Mouse (Mus musculus): ENCODE results near the gene Trim69. TPM values are rescaled to one million over a fixed set of nuclear protein-coding genes. Genes with fewer than 3 reads are reported as not detected.

Gene Trim69
- total and polyA plus RNA-seq, 3 experiments = 0.04 TPM; not detected in 2

DNA sequence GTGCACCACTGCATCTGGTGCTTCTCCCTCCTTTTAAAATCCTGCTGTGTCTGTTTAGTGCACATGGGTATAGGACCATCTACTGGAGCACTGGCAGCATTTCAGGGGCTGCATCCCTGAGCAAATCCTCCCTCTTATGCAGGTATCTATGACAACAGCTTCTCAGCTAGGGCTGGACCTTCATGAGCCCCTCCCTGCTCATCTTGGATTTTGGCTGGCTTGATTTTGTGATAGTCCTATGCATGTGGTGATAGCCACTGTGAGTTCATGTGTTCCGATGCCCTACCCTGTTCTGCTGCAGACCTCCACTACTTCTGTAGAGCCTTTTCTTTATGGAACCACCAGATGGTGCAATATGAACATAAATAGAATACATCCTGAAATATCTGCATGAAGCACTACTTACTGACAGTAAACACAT, 34.0 kb downstream of the Trim69 start:
- Histone ChIP-seq H3K27ac (ENCODE audit: control insufficient read depth, low read depth, low read length) (no peak overlapping the region), H3K4me1 (ENCODE audit: control insufficient read depth in 1 of 2, insufficient read depth in 2 of 2, low read length in 2 of 2) (peaks cover 16 to 17% of the 10 kb centered on the region in 2 experiments), H3K9me3 (replicated peaks; ENCODE audit: insufficient read depth, low read length) (no peaks in the 10 kb centered on the region), H3K4me3 (ENCODE audit: control insufficient read depth in 1 of 2, insufficient read depth in 1 of 2, low read depth in 2 of 2, low read length in 2 of 2) (no peak overlapping the region), H3K36me3 (ENCODE audit: control insufficient read depth in 1 of 2, insufficient read depth in 2 of 2, low read length in 2 of 2) (peaks cover 0 to 15% of the 10 kb centered on the region in 2 experiments; a peak in 2 of 4 replicates), H3K79me2 (ENCODE audit: control insufficient read depth, insufficient read depth, low read length, poor library complexity) (no peaks in the 10 kb centered on the region), H3K27me3 (ENCODE audit: control insufficient read depth in 1 of 2, insufficient read depth in 2 of 2, low read length in 2 of 2) (no peaks in the 10 kb centered on the region), H3K9ac (ENCODE audit: control insufficient read depth, low read depth, low read length, poor library complexity, severe bottlenecking) (no peak overlapping the region)
- peak; percentile 75 for DNase-seq (ENCODE audit: low read depth, low spot score)
- TF ChIP-seq EP300 (IDR thresholded peaks at IDR 0.05; ENCODE audit: low read depth in 1 of 2, low read length in 2 of 2) = no peak
- TF ChIP-seq SIN3A (IDR thresholded peaks at IDR 0.05; ENCODE audit: low read length) = peak; percentile 40; the same call in 1 of the 2 replicates
- peak; percentile 92 for TF ChIP-seq SMC3 (IDR thresholded peaks at IDR 0.05; ENCODE audit: low read depth, low read length)
- no peak for TF ChIP-seq POLR2AphosphoS2 (IDR thresholded peaks at IDR 0.05; ENCODE audit: low read length)
- TF ChIP-seq GATA1 (IDR thresholded peaks at IDR 0.05; ENCODE audit: low read depth, low read length) = no peak
- TF ChIP-seq MYB (IDR thresholded peaks at IDR 0.05; ENCODE audit: low read depth, low read length) = no peak
- no peak for TF ChIP-seq MAX (IDR thresholded peaks at IDR 0.05; ENCODE audit: low read length)
- TF ChIP-seq CTCF (IDR thresholded peaks at IDR 0.05 in 2 of 3, conservative IDR thresholded peaks at IDR 0.05 in 1 of 3; ENCODE audit: control insufficient read depth in 1 of 3, insufficient read depth in 1 of 3, low read depth in 2 of 3, low read length in 3 of 3, poor library complexity in 1 of 3, severe bottlenecking in 1 of 3) = peak in 2 of 3 experiments; percentile 45 to 85; a peak in 4 of 6 replicates
- peak; percentile 98 for TF ChIP-seq ZC3H11A (IDR thresholded peaks at IDR 0.05; ENCODE audit: low read depth, low read length)
- no peak for TF ChIP-seq USF2 (IDR thresholded peaks at IDR 0.05; ENCODE audit: borderline replicate concordance in 1 of 2, insufficient read depth in 1 of 2, low read depth in 1 of 2, low read length in 2 of 2)
- TF ChIP-seq HCFC1 (IDR thresholded peaks at IDR 0.05; ENCODE audit: low read depth, low read length) = no peak
- TF ChIP-seq RAD21 (IDR thresholded peaks at IDR 0.05; ENCODE audit: low read depth, low read length) = peak; percentile 91

DNA sequence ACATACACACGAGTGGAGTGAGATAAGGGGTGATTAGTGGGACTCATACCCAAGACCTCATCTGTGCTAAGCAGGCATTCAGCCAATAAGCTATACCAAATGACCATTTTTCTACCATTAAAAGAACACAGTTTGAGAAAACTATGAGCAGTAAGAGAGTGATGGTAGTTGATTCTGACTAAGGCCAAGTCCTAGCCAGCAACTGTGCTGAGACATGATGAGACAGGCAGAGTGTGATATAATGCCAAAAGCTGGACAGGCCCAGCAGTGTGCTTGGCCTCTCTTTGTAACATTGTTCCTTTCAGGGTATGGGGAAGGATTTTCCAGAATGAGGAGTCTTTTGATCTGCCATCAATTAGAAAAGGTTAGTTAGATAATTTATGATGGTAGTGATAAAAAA, 41.0 kb downstream of the Trim69 start:
- Histone ChIP-seq H3K27ac (ENCODE audit: control insufficient read depth, low read depth, low read length) (no peak overlapping the region), H3K27me3 (ENCODE audit: control insufficient read depth in 1 of 2, insufficient read depth in 2 of 2, low read length in 2 of 2) (no peaks in the 10 kb centered on the region; a peak in 1 of 4 replicates), H3K9ac (ENCODE audit: control insufficient read depth, low read depth, low read length, poor library complexity, severe bottlenecking) (no peak overlapping the region), H3K9me3 (replicated peaks; ENCODE audit: insufficient read depth, low read length) (no peaks in the 10 kb centered on the region), H3K36me3 (ENCODE audit: control insufficient read depth in 1 of 2, insufficient read depth in 2 of 2, low read length in 2 of 2) (no peaks in the 10 kb centered on the region), H3K4me1 (ENCODE audit: control insufficient read depth in 1 of 2, insufficient read depth in 2 of 2, low read length in 2 of 2) (no peaks in the 10 kb centered on the region), H3K4me3 (ENCODE audit: control insufficient read depth in 1 of 2, insufficient read depth in 1 of 2, low read depth in 2 of 2, low read length in 2 of 2) (no peak overlapping the region), H3K79me2 (ENCODE audit: control insufficient read depth, insufficient read depth, low read length, poor library complexity) (no peaks in the 10 kb centered on the region)
- TF ChIP-seq NELFE (IDR thresholded peaks at IDR 0.05; ENCODE audit: low read depth, low read length) (no peak), MXI1 (IDR thresholded peaks at IDR 0.05; ENCODE audit: low read depth, low read length) (no peak), NRF1 (IDR thresholded peaks at IDR 0.05; ENCODE audit: insufficient read depth, low read depth, low read length, poor library complexity, severe bottlenecking) (no peak), POLR2AphosphoS5 (IDR thresholded peaks at IDR 0.05; ENCODE audit: borderline replicate concordance, low read depth, low read length) (no peak), E2F4 (IDR thresholded peaks at IDR 0.05; ENCODE audit: borderline replicate concordance, low read depth, low read length) (no peak), UBTF (IDR thresholded peaks at IDR 0.05; ENCODE audit: borderline replicate concordance, insufficient read depth, low read depth, low read length) (no peak), USF1 (IDR thresholded peaks at IDR 0.05; ENCODE audit: low read depth, low read length) (no peak), USF2 (IDR thresholded peaks at IDR 0.05; ENCODE audit: borderline replicate concordance in 1 of 2, insufficient read depth in 1 of 2, low read depth in 1 of 2, low read length in 2 of 2) (no peak), RCOR1 (IDR thresholded peaks at IDR 0.05; ENCODE audit: low read depth, low read length) (no peak), EP300 (IDR thresholded peaks at IDR 0.05; ENCODE audit: low read depth in 1 of 2, low read length in 2 of 2) (no peak), POLR2A (IDR thresholded peaks at IDR 0.05; ENCODE audit: control insufficient read depth in 1 of 2, insufficient read depth in 1 of 2, low read depth in 1 of 2, low read length in 2 of 2, poor library complexity in 1 of 2) (no peak), SMC3 (IDR thresholded peaks at IDR 0.05; ENCODE audit: low read depth, low read length) (no peak), ZNF384 (IDR thresholded peaks at IDR 0.05; ENCODE audit: low read depth, low read length) (no peak), HCFC1 (IDR thresholded peaks at IDR 0.05; ENCODE audit: low read depth, low read length) (no peak), ZC3H11A (IDR thresholded peaks at IDR 0.05; ENCODE audit: low read depth, low read length) (no peak), MAZ (IDR thresholded peaks at IDR 0.05; ENCODE audit: low read depth, low read length) (no peak), CTCF (IDR thresholded peaks at IDR 0.05 in 2 of 3, conservative IDR thresholded peaks at IDR 0.05 in 1 of 3; ENCODE audit: control insufficient read depth in 1 of 3, insufficient read depth in 1 of 3, low read depth in 2 of 3, low read length in 3 of 3, poor library complexity in 1 of 3, severe bottlenecking in 1 of 3) (no peak), ZKSCAN1 (IDR thresholded peaks at IDR 0.05; ENCODE audit: low read depth, low read length) (no peak), MYC (IDR thresholded peaks at IDR 0.05; ENCODE audit: low read depth, low read length) (no peak), GATA1 (IDR thresholded peaks at IDR 0.05; ENCODE audit: low read depth, low read length) (no peak)
- no peak for DNase-seq (ENCODE audit: low read depth, low spot score)
